ENCODE assay signal across 10 mouse cellular contexts in genomic region chr3:100993718-100994117, GRCm38 (mm10). TPM values are rescaled to one million over a fixed set of nuclear protein-coding genes. Genes with fewer than 3 reads are reported as not detected.
DNase-seq lines count a peak whose midpoint lies in the region; ATAC-seq and TF ChIP-seq lines count a peak whose summit lies in the region.
"Had no signal": no experiment of that assay in that cellular context is flagged by ENCODE, and none has a peak within 500 bp of the region (broad histone marks: within the 10 kb centered on the region; RNA-seq: fewer than 3 reads in every experiment).

No protein-coding gene starts in this region.

- no peak overlapping the region for H3K9ac ChIP-seq in midbrain, postnatal 0 days (replicated peaks; ENCODE audit: low read length, poor library complexity, severe bottlenecking)
- no peak overlapping the region for H3K9ac ChIP-seq in midbrain, embryonic 11.5 days (ENCODE audit: low read length)
- no peak overlapping the region for H3K9ac ChIP-seq in heart, postnatal 0 days (replicated peaks; ENCODE audit: low read depth, low read length)
- H3K9ac ChIP-seq in lung, embryonic 16.5 days (ENCODE audit: low read length): no peak overlapping the region
- no peak overlapping the region for H3K9ac ChIP-seq in forebrain, embryonic 13.5 days

- no peak overlapping the region for H3K4me3 ChIP-seq in midbrain, postnatal 0 days (ENCODE audit: low read depth, low read length)
- H3K4me3 ChIP-seq in midbrain, embryonic 11.5 days (ENCODE audit: low read depth, low read length): no peak overlapping the region
- no peak overlapping the region for H3K4me3 ChIP-seq in heart, postnatal 0 days (ENCODE audit: low read depth, low read length)
- no peak overlapping the region for H3K4me3 ChIP-seq in lung, embryonic 16.5 days (ENCODE audit: low read length)
- H3K4me3 ChIP-seq in forebrain, embryonic 13.5 days: no peak overlapping the region

- 76% methylated on average over 15 of the region's 15 CpGs for WGBS in midbrain, postnatal 0 days
- WGBS in midbrain, embryonic 11.5 days: 88% methylated on average over 15 of the region's 15 CpGs
- WGBS in heart, postnatal 0 days: 31% methylated on average over 15 of the region's 15 CpGs
- WGBS in lung, embryonic 16.5 days: 20% methylated on average over 15 of the region's 15 CpGs
- WGBS in forebrain, embryonic 13.5 days: 86% methylated on average over 15 of the region's 15 CpGs

- TF ChIP-seq EP300 in heart, postnatal 0 days (IDR thresholded peaks at IDR 0.05; ENCODE audit: low read depth): no peak

- intact Hi-C loops in gastrocnemius, postnatal 36 days (cut with DNase I): no loop called here
- intact Hi-C loops in gastrocnemius, postnatal 14 days (cut with DNase I; ENCODE audit: low total_unique reads): no loop called here

- H3K27me3 ChIP-seq in midbrain, postnatal 0 days (ENCODE audit: insufficient read depth, low read length): no peaks in the 10 kb centered on the region
- no peaks in the 10 kb centered on the region for H3K27me3 ChIP-seq in midbrain, embryonic 11.5 days (ENCODE audit: control insufficient read depth, insufficient read depth, low read length)
- no peaks in the 10 kb centered on the region for H3K27me3 ChIP-seq in heart, postnatal 0 days (ENCODE audit: control insufficient read depth, insufficient read depth, low read length)
- H3K27me3 ChIP-seq in lung, embryonic 16.5 days (ENCODE audit: control insufficient read depth, insufficient read depth, low read depth, low read length): no peaks in the 10 kb centered on the region
- no peaks in the 10 kb centered on the region for H3K27me3 ChIP-seq in forebrain, embryonic 13.5 days

- no peaks in the 10 kb centered on the region for H3K9me3 ChIP-seq in midbrain, postnatal 0 days (ENCODE audit: low read length)
- H3K9me3 ChIP-seq in midbrain, embryonic 11.5 days (ENCODE audit: control insufficient read depth, low read length): no peaks in the 10 kb centered on the region
- no peaks in the 10 kb centered on the region for H3K9me3 ChIP-seq in heart, postnatal 0 days (replicated peaks; ENCODE audit: control insufficient read depth, low read length)
- H3K9me3 ChIP-seq in lung, embryonic 16.5 days (ENCODE audit: control insufficient read depth, low read length): no peaks in the 10 kb centered on the region
- no peaks in the 10 kb centered on the region for H3K9me3 ChIP-seq in forebrain, embryonic 13.5 days (replicated peaks)

- no peaks in the 10 kb centered on the region for H3K36me3 ChIP-seq in midbrain, postnatal 0 days (ENCODE audit: insufficient read depth, low read length)
- no peaks in the 10 kb centered on the region for H3K36me3 ChIP-seq in midbrain, embryonic 11.5 days (ENCODE audit: control insufficient read depth, insufficient read depth, low read length)
- H3K36me3 ChIP-seq in heart, postnatal 0 days (replicated peaks; ENCODE audit: control insufficient read depth, insufficient read depth, low read length): no peaks in the 10 kb centered on the region
- H3K36me3 ChIP-seq in lung, embryonic 16.5 days (ENCODE audit: control insufficient read depth, insufficient read depth, low read length): no peaks in the 10 kb centered on the region
- no peaks in the 10 kb centered on the region for H3K36me3 ChIP-seq in forebrain, embryonic 13.5 days (ENCODE audit: poor library complexity, severe bottlenecking)

- peaks cover 7% of the 10 kb centered on the region; the same call in 1 of the 2 replicates for H3K4me1 ChIP-seq in midbrain, postnatal 0 days (ENCODE audit: insufficient read depth, low read length)
- no peaks in the 10 kb centered on the region for H3K4me1 ChIP-seq in midbrain, embryonic 11.5 days (ENCODE audit: control insufficient read depth, insufficient read depth, low read length)
- H3K4me1 ChIP-seq in heart, postnatal 0 days (ENCODE audit: control insufficient read depth, insufficient read depth): peaks cover 16% of the 10 kb centered on the region
- peaks cover 18% of the 10 kb centered on the region for H3K4me1 ChIP-seq in lung, embryonic 16.5 days (replicated peaks; ENCODE audit: control insufficient read depth, insufficient read depth, low read length)
- 0 out of 2 replicates have a peak, but pooled peaks cover 8% of the 10 kb centered on the region for H3K4me1 ChIP-seq in forebrain, embryonic 13.5 days

- TF ChIP-seq CTCF in midbrain, postnatal 0 days (IDR thresholded peaks at IDR 0.05): no peak
- no peak for TF ChIP-seq CTCF in heart, postnatal 0 days (IDR thresholded peaks at IDR 0.05; ENCODE audit: low read depth)

- H3K27ac ChIP-seq in midbrain, postnatal 0 days (ENCODE audit: low read depth, low read length): peak overlapping the region; percentile 32; the same call in 1 of the 2 replicates
- H3K27ac ChIP-seq in midbrain, embryonic 11.5 days (ENCODE audit: low read depth, low read length): no peak overlapping the region
- peak overlapping the region; percentile 58 for H3K27ac ChIP-seq in heart, postnatal 0 days (ENCODE audit: low read depth)
- H3K27ac ChIP-seq in lung, embryonic 16.5 days (ENCODE audit: low read length): no peak overlapping the region
- no peak overlapping the region for H3K27ac ChIP-seq in forebrain, embryonic 13.5 days
- H3K27ac ChIP-seq: hindbrain, postnatal 0 days had no signal

- no peak overlapping the region for H3K4me2 ChIP-seq in midbrain, postnatal 0 days (ENCODE audit: low read depth, low read length, poor library complexity, severe bottlenecking)
- no peak overlapping the region for H3K4me2 ChIP-seq in midbrain, embryonic 11.5 days
- H3K4me2 ChIP-seq in heart, postnatal 0 days (ENCODE audit: low read depth, low read length): no peak overlapping the region; the same call in 1 of the 2 replicates
- 0 out of 2 replicates have a peak overlapping the region, but pooled peaks have one; percentile 7 for H3K4me2 ChIP-seq in lung, embryonic 16.5 days (ENCODE audit: low read depth, low read length)
- no peak overlapping the region for H3K4me2 ChIP-seq in forebrain, embryonic 13.5 days

- no peak for DNase-seq in midbrain, postnatal 0 days (ENCODE audit: low spot score)
- no peak for DNase-seq in midbrain, embryonic 11.5 days (ENCODE audit: low spot score, missing footprints)
- DNase-seq in heart, postnatal 0 days (ENCODE audit: low spot score): no peak
- peak; percentile 66 for DNase-seq in thymus, postnatal 25 days
- no peak for DNase-seq in gastrocnemius, postnatal 36 days
- no peak for DNase-seq in gastrocnemius, postnatal 14 days

- no peak for ATAC-seq in midbrain, postnatal 0 days (ENCODE audit: low FRiP score)
- ATAC-seq in midbrain, embryonic 11.5 days (ENCODE audit: low FRiP score): no peak
- ATAC-seq in heart, postnatal 0 days (ENCODE audit: insufficient read depth, low read depth): no peak
- ATAC-seq in lung, embryonic 16.5 days (ENCODE audit: low read depth): no peak
- ATAC-seq in forebrain, embryonic 13.5 days: no peak
- ATAC-seq: hindbrain, postnatal 0 days had no signal

RNA-seq across cellular contexts. Expression of gene Ttf2, which starts 24.3 kb away (rescaled TPM):
- 3.6 and 3.7 TPM in 2 replicates for total RNA-seq in midbrain, postnatal 0 days (2014; rRNA removed)
- 1.5 and 1.9 TPM in 2 replicates for polyA plus RNA-seq in midbrain, postnatal 0 days (2015; fragmentation: Nextera tagmentation; extraction: Ambion mirVana)
- polyA plus RNA-seq in midbrain, embryonic 11.5 days (2014; fragmentation: Nextera tagmentation; extraction: Ambion mirVana): 24.7 and 26.9 TPM in 2 replicates
- 11.0 and 13.5 TPM in 2 replicates for total RNA-seq in heart, postnatal 0 days (2014; rRNA removed; ENCODE audit: low replicate concordance)
- polyA plus RNA-seq in heart, postnatal 0 days (2015; fragmentation: Nextera tagmentation; extraction: Ambion mirVana): 4.2 and 4.4 TPM in 2 replicates
- 15.5 and 18.2 TPM in 2 replicates for polyA plus RNA-seq in lung, embryonic 16.5 days (2015; fragmentation: Nextera tagmentation; extraction: Ambion mirVana)
- total RNA-seq in gastrocnemius, postnatal 36 days (2021): 1 to 10 TPM; 3.6 to 3.8 TPM
- 13.7 and 16.9 TPM in 2 replicates for polyA plus RNA-seq in forebrain, embryonic 13.5 days (2015; fragmentation: Nextera tagmentation; extraction: Ambion mirVana)
- total RNA-seq in gastrocnemius, postnatal 14 days (2021): 1 to 10 TPM; 4.5 to 4.8 TPM

RNA-seq across cellular contexts. Expression of gene Cd101, which starts 35.6 kb away (rescaled TPM):
- 0.44 TPM in 1 of 2 replicates, not detected in the other for total RNA-seq in midbrain, postnatal 0 days (2014; rRNA removed)
- 0.07 TPM in 1 of 2 replicates, not detected in the other for polyA plus RNA-seq in midbrain, postnatal 0 days (2015; fragmentation: Nextera tagmentation; extraction: Ambion mirVana)
- polyA plus RNA-seq in midbrain, embryonic 11.5 days (2014; fragmentation: Nextera tagmentation; extraction: Ambion mirVana): not detected in 2 replicates
- total RNA-seq in heart, postnatal 0 days (2014; rRNA removed; ENCODE audit: low replicate concordance): 1.8 TPM in 1 of 2 replicates, not detected in the other
- 0.26 and 0.27 TPM in 2 replicates for polyA plus RNA-seq in heart, postnatal 0 days (2015; fragmentation: Nextera tagmentation; extraction: Ambion mirVana)
- polyA plus RNA-seq in lung, embryonic 16.5 days (2015; fragmentation: Nextera tagmentation; extraction: Ambion mirVana): 0.28 and 0.39 TPM in 2 replicates
- under 1 TPM in 1 of 2 experiments, not detected in 1; 0.15 TPM for total RNA-seq in gastrocnemius, postnatal 36 days (2021)
- polyA plus RNA-seq in forebrain, embryonic 13.5 days (2015; fragmentation: Nextera tagmentation; extraction: Ambion mirVana): 0.05 and 0.08 TPM in 2 replicates
- under 1 TPM; 0.39 to 0.55 TPM for total RNA-seq in gastrocnemius, postnatal 14 days (2021)
- total RNA-seq: liver, adult 2 months had no signal

Comparison
In these comparisons a context has a peak if more than half of its experiments do, and no peak if none do; other contexts are left out.
1. H3K27ac ChIP-seq: peak in midbrain, postnatal 0 days (single experiment) and heart, postnatal 0 days (single experiment); none in midbrain, embryonic 11.5 days (single experiment), lung, embryonic 16.5 days (single experiment) and forebrain, embryonic 13.5 days (single experiment).